Mouse (Mus musculus) brain, embryonic 14.5 days (tissue): ENCODE measurements around the gene Ankle2. TPM values are rescaled to one million over a fixed set of nuclear protein-coding genes. Genes with fewer than 3 reads are reported as not detected.

ENCODE experiments used
- DNase-seq: peaks from one replicate; pipeline ENCODE4 v3.0.0-alpha.2; 2011; ENCODE audit warnings: low read depth
- CTCF ChIP-seq: fragments of 200-500 bp; IDR thresholded peaks from 2 replicates; pipeline ENCODE4 v1.5.1; 2012; ENCODE audit warnings: inconsistent platforms, mild to moderate bottlenecking, moderate library complexity, borderline replicate concordance; ENCODE audit not compliant: insufficient read depth, insufficient read length; ENCODE audit errors: extremely low read depth
- POLR2A ChIP-seq: fragments of 200-500 bp; IDR thresholded peaks from 2 replicates; pipeline ENCODE4 v1.6.1; 2012; ENCODE audit warnings: mild to moderate bottlenecking, inconsistent platforms, borderline replicate concordance; ENCODE audit not compliant: poor library complexity, insufficient read depth, insufficient read length, severe bottlenecking; ENCODE audit errors: extremely low read depth
- polyA plus RNA-seq: library from polyadenylated mRNA; depleted of rRNA; stranded (reverse); fragments of >200 nt; gene quantifications from 2 replicates; pipeline ENCODE4 v1.2.3, GENCODE M21; 2012; rRNA removed

Gene Ankle2
- polyA plus RNA-seq, 1 experiment = 19.8 TPM

GRCm38 (mm10) chr5:110284536-110284935, 53.7 kb downstream of the Ankle2 start:
- TF ChIP-seq CTCF (peak; percentile 54; the same call in 1 of the 2 replicates), POLR2A (no peak)
- peak; percentile 43 for DNase-seq

GRCm38 (mm10) chr5:110285156-110285555, 54.4 kb downstream of the Ankle2 start:
- TF ChIP-seq POLR2A (no peak), CTCF (no peak)
- DNase-seq = peak; percentile 2

- peak; percentile 96 for DNase-seq
- TF ChIP-seq POLR2A (peak; percentile 18; the same call in 1 of the 2 replicates), CTCF (no peak)
These were observed 55.1 kb downstream of the Ankle2 start, which contains the start of the genes Pxmp2 and Pole for GRCm38 (mm10) chr5:110285770-110286445. Pxmp2 (minus strand) TSS chr5:110286186. Pole (plus strand) TSS chr5:110286306.

GRCm38 (mm10) chr5:110286446-110287083, 55.8 kb downstream of the Ankle2 start:
- TF ChIP-seq CTCF (no peak), POLR2A (no peak)
- DNase-seq = no peak

GRCm38 (mm10) chr5:110287084-110287475, 56.3 kb downstream of the Ankle2 start:
- TF ChIP-seq CTCF (no peak), POLR2A (no peak)
- DNase-seq = no peak

GRCm38 (mm10) chr5:110291649-110292048, 60.8 kb downstream of the Ankle2 start:
- TF ChIP-seq POLR2A (no peak), CTCF (no peak)
- no peak for DNase-seq

GRCm38 (mm10) chr5:110296637-110297036, 65.8 kb downstream of the Ankle2 start:
- TF ChIP-seq POLR2A = no peak
- no peak for DNase-seq

GRCm38 (mm10) chr5:110300591-110300990, 69.8 kb downstream of the Ankle2 start:
- no peak for DNase-seq
- TF ChIP-seq CTCF (no peak), POLR2A (no peak)

Other genes starting within 250 kb of the Ankle2 start
- gene Zfp932, start 234.5 kb upstream of the Ankle2 start, polyA plus RNA-seq = 24.2 and 27.1 TPM in 2 replicates
- 0.66 and 2.1 TPM in 2 replicates for gene Gm17655, start 158.5 kb upstream of the Ankle2 start, polyA plus RNA-seq
- 0.42 and 0.63 TPM in 2 replicates for gene Gm35315, start 136.6 kb upstream of the Ankle2 start, polyA plus RNA-seq
- 2.6 and 3.2 TPM in 2 replicates for gene Plcxd1, start 131.0 kb upstream of the Ankle2 start, polyA plus RNA-seq
- 183 and 293 TPM in 2 replicates for gene Gtpbp6, start 122.8 kb upstream of the Ankle2 start, polyA plus RNA-seq
- gene Zfp605, start 120.9 kb upstream of the Ankle2 start, polyA plus RNA-seq = 5.8 and 9.7 TPM in 2 replicates
- gene Chfr, start 95.2 kb upstream of the Ankle2 start, polyA plus RNA-seq = 119 and 128 TPM in 2 replicates
- 13.8 and 21.7 TPM in 2 replicates for gene Golga3, start 54.3 kb upstream of the Ankle2 start, polyA plus RNA-seq
- 55.4 and 55.9 TPM in 2 replicates for gene Pgam5, start 38.9 kb downstream of the Ankle2 start, polyA plus RNA-seq
- 4.3 and 4.5 TPM in 2 replicates for gene Pxmp2, start 55.2 kb downstream of the Ankle2 start, polyA plus RNA-seq
- gene Pole, start 55.3 kb downstream of the Ankle2 start, polyA plus RNA-seq = 15.8 and 20.2 TPM in 2 replicates
- 8.3 and 10.8 TPM in 2 replicates for gene P2rx2, start 112.2 kb downstream of the Ankle2 start, polyA plus RNA-seq
- gene Lrcol1, start 113.7 kb downstream of the Ankle2 start, polyA plus RNA-seq = not detected in 2 replicates
- gene Fbrsl1, start 217.5 kb downstream of the Ankle2 start, polyA plus RNA-seq = 56.1 and 78.4 TPM in 2 replicates